Mouse (Mus musculus): ENCODE data around the gene Plcl1.

Plcl1 gene

DNA sequence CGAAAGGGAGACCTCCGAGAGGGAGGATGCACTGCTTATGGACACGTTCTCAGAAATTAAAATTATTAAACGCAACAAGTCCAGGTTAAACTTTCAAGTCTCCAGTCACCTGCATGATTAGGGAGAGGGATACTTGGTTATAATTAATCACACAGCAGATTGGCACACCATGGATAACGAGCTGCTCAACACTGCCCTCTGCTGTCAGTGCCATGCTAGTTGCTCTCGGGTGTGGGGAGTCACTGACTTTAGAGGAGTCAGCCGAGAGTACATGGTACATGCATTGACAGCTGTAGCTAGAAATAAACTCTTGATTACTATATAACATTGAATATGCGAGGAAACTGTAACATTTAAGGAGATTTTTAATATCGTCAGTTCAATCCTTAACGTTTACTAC, 350.0 kb downstream of the Plcl1 start:
- 0 out of 2 replicates have a peak, but pooled peaks have one; percentile 52 for ATAC-seq (ENCODE audit: insufficient number of reproducible peaks, low FRiP score, low TSS enrichment)

DNA sequence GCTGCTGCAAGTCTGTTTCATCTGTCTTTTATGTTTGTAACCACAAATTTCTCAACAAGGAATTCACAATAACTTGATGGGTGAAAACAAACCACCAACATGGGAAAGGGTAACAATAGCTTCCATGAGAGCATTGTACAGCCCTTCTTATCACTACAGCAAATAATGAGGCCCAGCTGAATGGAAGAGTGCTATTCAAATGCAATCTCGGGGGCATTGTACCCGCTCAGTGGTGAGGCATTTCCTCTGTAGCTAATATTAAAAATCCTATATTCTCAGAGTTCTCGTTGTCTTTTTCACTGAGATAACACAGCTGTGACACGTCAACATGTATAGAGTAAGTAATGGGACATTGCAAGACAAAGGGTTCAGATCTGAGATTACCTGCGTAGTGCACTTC, 356.6 kb downstream of the Plcl1 start:
- ATAC-seq (ENCODE audit: insufficient number of reproducible peaks, low FRiP score, low TSS enrichment): no peak

DNA sequence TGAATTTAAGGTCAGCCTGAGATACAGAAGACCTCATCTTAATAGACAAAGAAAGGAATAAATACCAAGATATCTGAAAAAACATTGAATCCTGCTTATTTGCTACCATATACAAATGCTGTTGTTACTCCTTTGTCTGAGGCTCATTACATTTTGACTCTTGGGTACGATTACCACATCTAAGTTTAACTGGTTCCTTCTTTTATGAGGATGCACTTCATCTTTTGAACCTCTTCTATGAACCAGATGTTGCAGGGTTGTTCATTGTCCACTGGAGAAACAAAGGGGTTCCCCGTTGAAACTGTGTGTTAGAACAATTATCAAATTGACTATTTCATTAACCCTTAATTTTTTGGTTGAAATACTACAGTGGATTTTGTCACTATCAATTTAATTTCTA, 357.4 kb downstream of the Plcl1 start:
- ATAC-seq (ENCODE audit: insufficient number of reproducible peaks, low FRiP score, low TSS enrichment): no peak

DNA sequence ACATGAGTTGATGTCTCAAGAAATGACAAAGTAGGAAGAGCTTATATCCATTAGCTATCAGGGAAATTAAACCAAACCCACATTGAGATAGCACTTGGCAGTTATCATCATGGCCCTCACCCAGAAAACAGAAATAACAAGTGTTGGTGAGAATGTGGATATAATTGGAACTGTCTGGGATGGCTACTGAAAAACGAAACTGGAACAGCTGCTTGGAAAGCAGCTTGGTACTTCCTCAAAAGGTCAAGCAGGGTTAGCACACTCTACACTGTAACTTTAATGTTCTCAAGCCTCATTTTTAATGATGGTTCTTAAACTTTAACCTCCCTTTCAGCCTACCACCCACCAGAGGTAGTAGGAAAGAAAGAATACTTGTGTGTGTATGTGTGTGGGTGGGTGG, 361.0 kb downstream of the Plcl1 start:
- ATAC-seq (ENCODE audit: insufficient number of reproducible peaks, low FRiP score, low TSS enrichment): no peak

DNA sequence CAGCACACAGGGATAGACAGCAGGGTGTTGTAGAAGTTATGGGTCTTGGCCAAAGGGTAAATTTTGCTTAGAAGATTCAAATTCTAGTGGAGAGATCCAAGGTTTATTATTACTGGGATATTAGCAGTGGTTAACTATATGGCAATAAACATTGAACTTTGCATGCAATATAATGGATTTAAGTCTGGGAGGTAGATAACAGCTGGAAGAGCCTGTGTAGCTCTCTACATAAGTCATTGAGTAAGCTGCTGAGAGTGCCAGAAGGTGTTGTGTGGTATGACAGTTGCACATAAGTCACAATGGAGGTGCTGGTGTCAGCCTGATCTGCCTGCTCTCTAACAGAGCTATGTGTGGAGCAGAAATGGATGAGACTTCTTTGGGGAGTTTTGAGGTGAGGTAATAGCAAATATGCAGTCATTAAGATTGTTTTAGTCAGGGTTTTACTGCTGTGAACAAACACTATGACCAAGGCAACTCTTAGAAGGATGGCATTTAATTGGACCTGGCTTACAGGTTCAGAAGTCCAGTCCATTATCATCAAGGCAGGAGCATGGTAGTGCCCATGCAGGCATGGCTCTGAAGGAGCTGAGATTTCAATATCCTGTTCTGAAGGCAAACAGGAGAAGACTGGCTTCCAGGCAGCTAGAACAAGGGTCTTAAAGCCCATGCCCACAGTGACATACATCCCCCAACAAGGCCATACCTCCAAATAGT, 364.5 kb downstream of the Plcl1 start:
- no peak for ATAC-seq (ENCODE audit: insufficient number of reproducible peaks, low FRiP score, low TSS enrichment)

DNA sequence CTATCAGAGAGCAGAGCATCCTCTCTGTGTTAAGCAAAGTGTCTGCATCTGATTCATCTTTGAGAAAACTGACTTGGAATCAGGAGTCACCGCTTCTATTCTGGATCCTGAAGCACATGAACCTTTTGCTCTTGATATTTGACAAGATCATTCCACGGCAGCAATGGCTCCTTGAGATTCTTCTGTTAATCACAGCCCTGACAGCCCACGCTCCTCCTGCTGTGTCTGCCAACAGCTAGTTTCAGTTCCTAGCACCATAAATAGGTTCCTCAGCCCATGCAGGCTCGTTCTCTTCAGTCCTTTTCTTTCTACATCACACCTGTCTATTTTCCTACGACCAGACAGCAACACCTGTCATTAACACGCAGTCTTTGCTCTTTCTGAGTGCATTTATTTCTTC, 387.1 kb downstream of the Plcl1 start:
- no peak for ATAC-seq (ENCODE audit: insufficient number of reproducible peaks, low FRiP score, low TSS enrichment)
